Mouse (Mus musculus) midbrain, embryonic 16.5 days (tissue): ENCODE results near the gene Arhgef28. TPM values are rescaled to one million over a fixed set of nuclear protein-coding genes. Genes with fewer than 3 reads are reported as not detected.

Experiments used
- ATAC-seq: fragments of 200-750 bp; cut with Nextera tagmentation; 2 replicates; pipeline ENCODE4 v1.8.0; 2017; ENCODE audit warnings: moderate TSS enrichment
- H3K27ac ChIP-seq: fragments of 300-500 bp; sonication (generic); 2 replicates; pipeline ENCODE4 v1.5.1; 2014; ENCODE audit warnings: mild to moderate bottlenecking, low read length, mixed read lengths
- H3K27me3 ChIP-seq: fragments of 300-500 bp; sonication (generic); 2 replicates; pipeline ENCODE4 v1.6.1; 2014; ENCODE audit warnings: low read depth, low read length, mixed read lengths; ENCODE audit not compliant: control insufficient read depth, insufficient read depth
- H3K36me3 ChIP-seq: fragments of 300-500 bp; sonication (generic); 2 replicates; pipeline ENCODE4 v1.6.1; 2014; ENCODE audit warnings: mild to moderate bottlenecking, low read length, moderate library complexity, mixed read lengths; ENCODE audit not compliant: control insufficient read depth, insufficient read depth
- H3K4me1 ChIP-seq: fragments of 300-500 bp; sonication (generic); 2 replicates; pipeline ENCODE4 v1.6.1; 2014; ENCODE audit warnings: mild to moderate bottlenecking, low read length, mixed read lengths; ENCODE audit not compliant: control insufficient read depth, insufficient read depth
- H3K4me2 ChIP-seq: fragments of 300-500 bp; sonication (generic); 2 replicates; pipeline ENCODE4 v1.6.1; 2014; ENCODE audit warnings: mild to moderate bottlenecking, low read length, mixed read lengths
- H3K4me3 ChIP-seq: fragments of 300-500 bp; sonication (generic); 2 replicates; pipeline ENCODE4 v1.5.1; 2014; ENCODE audit warnings: low read depth, mild to moderate bottlenecking, low read length, moderate library complexity, mixed read lengths
- H3K9ac ChIP-seq: fragments of 300-500 bp; sonication (generic); 2 replicates; pipeline ENCODE4 v1.6.1; 2014; ENCODE audit warnings: low read depth, low read length, mixed read lengths
- H3K9me3 ChIP-seq: fragments of 300-500 bp; sonication (generic); replicated peaks from 2 replicates; pipeline ENCODE4 v1.6.1; 2014; ENCODE audit warnings: mild to moderate bottlenecking, low read length, mixed read lengths; ENCODE audit not compliant: control insufficient read depth, poor library complexity, severe bottlenecking
- WGBS: fragments of 180-500 bp; shearing (Covaris S2); extraction: QIAGEN DNeasy Blood & Tissue Kit; methylation state at CpG from one replicate; pipeline ENCODE4 v1.1.7; 2014; 5-methylcytosine and 5-hydroxymethylcytosine counted together
- polyA plus RNA-seq: library from polyadenylated mRNA; unstranded; fragments of >200 nt; fragmentation: Nextera tagmentation; extraction: Ambion mirVana; gene quantifications from 2 replicates; pipeline ENCODE4 v1.2.1, GENCODE M21; 2015

Gene Arhgef28
- polyA plus RNA-seq, 1 experiment from 2014 or later: 35.1 TPM

- ATAC-seq: no peak
Measured at GRCm38 (mm10) chr13:97976642-97977041, 229.6 kb downstream of the Arhgef28 start.

GRCm38 (mm10) chr13:97974532-97975194, 231.6 kb downstream of the Arhgef28 start:
- H3K4me2 ChIP-seq: no peak overlapping the region
- no peaks in the 10 kb centered on the region for H3K4me1 ChIP-seq
- no peak overlapping the region for H3K9ac ChIP-seq
- H3K9me3 ChIP-seq: no peaks in the 10 kb centered on the region
- no peak overlapping the region for H3K4me3 ChIP-seq
- ATAC-seq: no peak
- no peaks in the 10 kb centered on the region for H3K36me3 ChIP-seq
- 85% methylated on average over 6 of the region's 6 CpGs for WGBS
- H3K27ac ChIP-seq: no peak overlapping the region
- H3K27me3 ChIP-seq: no peaks in the 10 kb centered on the region

More at GRCm38 (mm10) chr13:97976642-97977041, 229.6 kb downstream of the Arhgef28 start:
- Histone ChIP-seq H3K4me2 (no peak overlapping the region), H3K36me3 (no peaks in the 10 kb centered on the region), H3K27me3 (no peaks in the 10 kb centered on the region), H3K27ac (no peak overlapping the region), H3K4me1 (no peaks in the 10 kb centered on the region), H3K9me3 (no peaks in the 10 kb centered on the region), H3K4me3 (no peak overlapping the region), H3K9ac (no peak overlapping the region)
- 95% methylated on average over 2 of the region's 2 CpGs for WGBS

GRCm38 (mm10) chr13:97973915-97974314, 232.3 kb downstream of the Arhgef28 start:
- WGBS: 78% methylated on average over 4 of the region's 4 CpGs

GRCm38 (mm10) chr13:97966077-97966476, 240.2 kb downstream of the Arhgef28 start:
- Histone ChIP-seq H3K9ac (no peak overlapping the region), H3K36me3 (peaks cover 2% of the 10 kb centered on the region; the same call in 1 of the 2 replicates), H3K9me3 (no peaks in the 10 kb centered on the region), H3K4me2 (no peak overlapping the region), H3K27me3 (no peaks in the 10 kb centered on the region), H3K4me1 (no peaks in the 10 kb centered on the region), H3K27ac (no peak overlapping the region), H3K4me3 (no peak overlapping the region)
- 57% methylated on average over 5 of the region's 5 CpGs for WGBS
- ATAC-seq: no peak

More at GRCm38 (mm10) chr13:97973915-97974314, 232.3 kb downstream of the Arhgef28 start:
- no peaks in the 10 kb centered on the region for H3K27me3 ChIP-seq
- H3K4me2 ChIP-seq: no peak overlapping the region
- no peaks in the 10 kb centered on the region for H3K36me3 ChIP-seq
- no peaks in the 10 kb centered on the region for H3K9me3 ChIP-seq
- ATAC-seq: no peak
- no peak overlapping the region for H3K27ac ChIP-seq
- H3K4me3 ChIP-seq: no peak overlapping the region
- no peaks in the 10 kb centered on the region for H3K4me1 ChIP-seq
- no peak overlapping the region for H3K9ac ChIP-seq

GRCm38 (mm10) chr13:97964892-97965424, 241.3 kb downstream of the Arhgef28 start:
- no peak overlapping the region for H3K4me3 ChIP-seq
- no peak for ATAC-seq
- peaks cover 2% of the 10 kb centered on the region; the same call in 1 of the 2 replicates for H3K36me3 ChIP-seq
- 45% methylated on average over 9 of the region's 9 CpGs for WGBS
- H3K4me1 ChIP-seq: peaks cover 4% of the 10 kb centered on the region; the same call in 1 of the 2 replicates
- no peaks in the 10 kb centered on the region for H3K27me3 ChIP-seq
- no peak overlapping the region for H3K27ac ChIP-seq
- no peak overlapping the region for H3K4me2 ChIP-seq
- no peaks in the 10 kb centered on the region for H3K9me3 ChIP-seq
- H3K9ac ChIP-seq: no peak overlapping the region

GRCm38 (mm10) chr13:97960142-97960541, 246.1 kb downstream of the Arhgef28 start:
- 54% methylated on average over 4 of the region's 4 CpGs for WGBS
- Histone ChIP-seq H3K9me3 (no peaks in the 10 kb centered on the region), H3K4me3 (no peak overlapping the region), H3K4me1 (peaks cover 8% of the 10 kb centered on the region), H3K4me2 (no peak overlapping the region), H3K27ac (no peak overlapping the region), H3K27me3 (no peaks in the 10 kb centered on the region), H3K36me3 (no peaks in the 10 kb centered on the region), H3K9ac (no peak overlapping the region)
- no peak for ATAC-seq

- peak overlapping the region; percentile 17 for H3K27ac ChIP-seq
- H3K9me3 ChIP-seq: no peaks in the 10 kb centered on the region
- 4% methylated on average over 7 of the region's 7 CpGs for WGBS
- no peak overlapping the region for H3K4me3 ChIP-seq
- H3K36me3 ChIP-seq: no peaks in the 10 kb centered on the region
- peaks cover 8% of the 10 kb centered on the region for H3K4me1 ChIP-seq
- no peak overlapping the region for H3K9ac ChIP-seq
- H3K27me3 ChIP-seq: no peaks in the 10 kb centered on the region
- peak overlapping the region; percentile 29 for H3K4me2 ChIP-seq
- peak; percentile 66 for ATAC-seq
Measured at GRCm38 (mm10) chr13:97959394-97959888, 246.8 kb downstream of the Arhgef28 start.

- Histone ChIP-seq H3K36me3 (no peaks in the 10 kb centered on the region), H3K9me3 (no peaks in the 10 kb centered on the region), H3K9ac (no peak overlapping the region), H3K4me1 (peaks cover 12% of the 10 kb centered on the region), H3K4me3 (no peak overlapping the region), H3K27ac (no peak overlapping the region), H3K4me2 (no peak overlapping the region), H3K27me3 (no peaks in the 10 kb centered on the region)
- ATAC-seq: no peak
- WGBS: 40% methylated on average over 9 of the region's 9 CpGs
Measured at GRCm38 (mm10) chr13:97955759-97956158, 250.5 kb downstream of the Arhgef28 start.

- Histone ChIP-seq H3K9ac (no peak overlapping the region), H3K4me3 (no peak overlapping the region), H3K9me3 (no peaks in the 10 kb centered on the region), H3K4me1 (peaks cover 9% of the 10 kb centered on the region), H3K27ac (no peak overlapping the region), H3K27me3 (no peaks in the 10 kb centered on the region), H3K4me2 (no peak overlapping the region), H3K36me3 (no peaks in the 10 kb centered on the region)
- no peak for ATAC-seq
- WGBS: 39% methylated on average over 7 of the region's 7 CpGs
Measured at GRCm38 (mm10) chr13:97954956-97955496, 251.2 kb downstream of the Arhgef28 start.
